Mouse (Mus musculus) heart, embryonic 13.5 days (tissue): ENCODE measurements around the gene Gria4. TPM values are rescaled to one million over a fixed set of nuclear protein-coding genes. Genes with fewer than 3 reads are reported as not detected.
A peak's percentile ranks its signal among the peaks of the same experiment; 100 is the strongest.
"Not testable (repeated sequence)": the region's sequence is repeated elsewhere in the genome, so short reads cannot be mapped to it uniquely, and the experiment has no call there.

Experiments used
- ATAC-seq: fragments of 200-750 bp; cut with Nextera tagmentation; 2 replicates; pipeline ENCODE4 v1.8.0; 2017; ENCODE audit warnings: moderate TSS enrichment; ENCODE audit not compliant: insufficient number of reproducible peaks, low FRiP score, low TSS enrichment; ENCODE audit errors: extremely low read depth
- H3K27ac ChIP-seq: fragments of 300-500 bp; sonication (generic); replicated peaks from 2 replicates; pipeline ENCODE4 v1.5.1; 2015; ENCODE audit warnings: moderate library complexity, mild to moderate bottlenecking, inconsistent platforms
- H3K27me3 ChIP-seq: fragments of 300-500 bp; sonication (generic); replicated peaks from 2 replicates; pipeline ENCODE4 v1.6.1; 2015; ENCODE audit warnings: mild to moderate bottlenecking, inconsistent platforms
- H3K36me3 ChIP-seq: fragments of 300-500 bp; sonication (generic); 2 replicates; pipeline ENCODE4 v1.6.1; 2015; ENCODE audit warnings: mild to moderate bottlenecking, inconsistent platforms
- H3K4me1 ChIP-seq: fragments of 300-500 bp; sonication (generic); 2 replicates; pipeline ENCODE4 v1.6.1; 2015; ENCODE audit warnings: inconsistent platforms
- H3K4me2 ChIP-seq: fragments of 300-500 bp; sonication (generic); 2 replicates; pipeline ENCODE4 v1.6.1; 2015; ENCODE audit warnings: inconsistent platforms, mild to moderate bottlenecking, moderate library complexity
- H3K4me3 ChIP-seq: fragments of 300-500 bp; sonication (generic); 2 replicates; pipeline ENCODE4 v1.5.1; 2015; ENCODE audit warnings: moderate library complexity, mild to moderate bottlenecking, inconsistent platforms
- H3K9ac ChIP-seq: fragments of 300-500 bp; sonication (generic); 2 replicates; pipeline ENCODE4 v1.6.1; 2015; ENCODE audit warnings: inconsistent platforms, mild to moderate bottlenecking, moderate library complexity
- H3K9me3 ChIP-seq: fragments of 300-500 bp; sonication (generic); 2 replicates; pipeline ENCODE4 v1.6.1; 2016; ENCODE audit warnings: inconsistent platforms
- WGBS: fragments of 180-500 bp; shearing (Covaris S2); methylation state at CpG from one replicate; pipeline ENCODE4 v1.1.7; 2015; ENCODE audit warnings: mixed read lengths; 5-methylcytosine and 5-hydroxymethylcytosine counted together
- polyA plus RNA-seq: library from polyadenylated mRNA; unstranded; fragments of >200 nt; fragmentation: Nextera tagmentation; extraction: Ambion mirVana; gene quantifications from 2 replicates; pipeline ENCODE4 v1.2.1, GENCODE M21; 2015

The Gria4 gene
- 0.37 and 0.47 TPM in 2 replicates for polyA plus RNA-seq

DNA sequence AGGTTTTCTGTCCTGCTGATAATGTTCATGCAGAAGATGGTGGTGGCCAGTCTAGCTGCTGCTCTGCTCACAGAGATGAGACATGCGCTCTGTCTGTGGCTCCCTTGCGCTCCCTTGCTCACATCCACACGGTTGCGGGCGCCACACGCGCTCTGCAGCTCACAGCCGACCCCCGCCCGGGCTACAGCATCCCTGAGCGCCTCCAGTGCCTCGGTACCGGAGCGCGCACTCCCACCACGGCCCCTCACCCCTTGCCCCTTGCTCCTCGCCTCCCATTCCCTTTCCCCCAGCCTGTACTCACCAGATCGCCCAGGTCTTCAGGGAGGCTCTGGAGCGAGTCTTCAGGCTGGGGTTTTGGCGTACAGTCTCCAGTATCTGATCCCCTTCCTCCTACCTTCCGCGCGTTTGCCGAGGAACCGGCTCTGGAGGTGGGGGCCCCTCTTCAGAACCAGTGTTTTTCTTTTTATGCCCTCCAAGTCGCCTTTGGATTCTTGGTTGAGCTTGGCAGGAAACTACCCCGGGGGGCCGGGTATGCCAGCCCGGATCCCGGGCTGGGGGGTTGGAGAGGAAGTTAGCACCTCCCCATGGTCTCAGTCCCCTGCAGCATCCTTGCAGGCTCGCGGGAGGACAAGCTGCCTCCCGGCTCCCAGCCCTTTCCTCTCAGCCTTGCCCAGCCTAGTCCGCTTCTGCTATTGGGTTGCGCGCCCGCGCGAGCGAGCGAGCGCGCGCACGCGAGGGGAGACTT, at the start of gene Gria4:
TSS of gene Gria4 (minus strand) at position 691 of the 745 bp plus-strand sequence.
- ATAC-seq, result no peak; the same call in 1 of the 2 replicates

DNA sequence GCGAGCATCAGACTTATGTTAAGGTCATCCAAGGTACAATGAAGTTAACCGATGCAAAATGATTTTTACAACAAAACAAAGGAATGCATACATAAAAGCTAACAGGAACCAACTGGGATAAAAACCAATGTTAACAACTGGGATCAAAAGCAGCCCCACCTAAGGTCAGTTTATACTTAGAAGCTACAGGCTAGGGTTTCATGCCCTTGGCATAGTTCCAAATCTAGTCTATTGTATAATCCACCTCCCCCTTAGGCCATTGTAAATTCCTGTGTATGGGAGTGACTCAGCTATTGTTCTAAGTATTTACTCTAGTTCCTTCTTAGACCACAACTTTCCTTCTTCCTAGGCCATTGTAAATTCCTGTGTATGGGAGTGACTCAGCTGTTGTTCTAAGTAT, 14.9 kb upstream of the Gria4 start:
- not testable (repeated sequence) for H3K9ac ChIP-seq, H3K4me1 ChIP-seq, ATAC-seq, H3K27ac ChIP-seq, H3K4me2 ChIP-seq, H3K36me3 ChIP-seq, H3K4me3 ChIP-seq, H3K27me3 ChIP-seq
- WGBS, result 72% methylated on average over 2 of the region's 2 CpGs
- peaks cover 14% of the 10 kb centered on the region for H3K9me3 ChIP-seq

More for the DNA sequence above, at the start of gene Gria4:
- no peaks in the 10 kb centered on the region for H3K4me1 ChIP-seq
- no peaks in the 10 kb centered on the region for H3K36me3 ChIP-seq
- no peak within 1 kb of the TSS for H3K27ac ChIP-seq
- H3K9me3 ChIP-seq, result no peaks in the 10 kb centered on the region
- peak within 1 kb of the TSS; percentile 74 for H3K9ac ChIP-seq
- peak within 1 kb of the TSS; percentile 98 for H3K4me2 ChIP-seq
- under 1% methylated on average over 46 of the region's 46 CpGs for WGBS
- H3K4me3 ChIP-seq, result peak within 1 kb of the TSS; percentile 65
- H3K27me3 ChIP-seq, result peaks cover 15% of the 10 kb centered on the region

DNA sequence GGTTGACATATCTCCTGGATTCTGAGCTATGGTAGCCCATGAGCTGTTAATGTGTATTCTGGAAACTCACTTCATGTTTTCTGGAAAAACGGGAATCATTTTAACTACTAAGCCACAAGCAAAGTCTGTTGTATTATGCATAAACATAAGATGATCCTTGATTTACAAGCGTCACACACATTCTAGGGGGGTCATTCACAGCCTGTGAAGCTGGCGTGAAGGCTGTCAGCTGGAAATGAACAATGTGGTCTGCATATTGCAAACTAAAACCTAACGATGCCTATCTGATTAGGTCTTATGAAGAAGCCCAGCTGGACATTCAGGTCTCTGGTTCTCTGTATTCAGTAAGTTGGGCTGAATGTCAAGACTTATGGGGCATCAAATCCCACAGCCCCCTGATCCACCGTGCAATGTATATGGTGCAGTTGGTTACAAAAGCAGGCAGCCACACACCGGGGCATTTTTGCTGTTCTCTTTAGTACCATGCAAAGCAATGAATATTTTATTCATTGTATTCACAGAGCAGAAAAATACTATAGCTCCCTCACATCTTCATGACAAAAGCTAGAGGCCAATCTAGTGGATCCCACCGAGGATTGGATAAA, 7.2 kb upstream of the Gria4 start:
- H3K27ac ChIP-seq, result no peak overlapping the region

DNA sequence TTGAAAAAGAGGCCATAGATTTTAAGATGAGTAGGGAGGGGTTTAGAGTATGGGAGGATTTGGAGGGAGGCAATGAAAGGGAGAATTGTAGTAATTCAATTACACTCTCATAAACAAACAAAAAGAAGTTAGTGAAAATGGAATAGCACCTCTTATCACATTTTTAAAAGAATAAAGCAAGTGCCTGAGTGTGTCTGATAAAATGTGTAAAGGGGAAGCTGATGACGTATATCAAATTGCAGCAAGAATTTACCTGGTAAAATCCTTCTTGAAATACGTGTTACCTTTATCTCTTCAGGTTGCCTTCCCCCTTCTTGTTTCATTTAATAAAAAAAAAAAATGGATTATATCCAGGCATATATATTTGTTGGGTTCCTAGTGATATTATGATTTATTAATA, 1.4 kb upstream of the Gria4 start:
- no peak overlapping the region for H3K4me3 ChIP-seq
- H3K9me3 ChIP-seq, result no peaks in the 10 kb centered on the region

More for the DNA sequence above, 7.2 kb upstream of the Gria4 start:
- no peak for ATAC-seq
- Histone ChIP-seq H3K9me3 (no peaks in the 10 kb centered on the region), H3K27me3 (no peaks in the 10 kb centered on the region), H3K4me3 (no peak overlapping the region), H3K4me2 (no peak overlapping the region), H3K9ac (no peak overlapping the region), H3K4me1 (no peaks in the 10 kb centered on the region), H3K36me3 (no peaks in the 10 kb centered on the region)
- WGBS, result 69% methylated on average over 7 of the region's 7 CpGs

DNA sequence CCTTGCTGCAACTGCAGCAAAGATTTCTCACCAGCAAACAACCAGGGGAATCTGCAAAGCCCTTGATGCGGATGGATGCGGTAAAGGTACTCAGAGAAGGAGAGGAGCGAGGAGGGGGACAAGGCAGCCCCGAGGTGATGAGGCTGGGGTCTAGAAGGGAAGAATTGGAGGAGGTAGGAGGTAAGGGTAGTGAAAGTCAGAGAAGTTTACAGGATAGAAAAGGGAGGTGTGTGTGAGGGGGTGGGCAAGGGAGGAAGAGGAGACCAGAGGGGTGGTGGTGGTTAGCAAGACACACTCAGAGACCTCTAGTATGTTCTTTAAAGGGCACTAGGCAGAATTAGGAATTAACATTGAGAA, 233 bp upstream of the Gria4 start:
- Histone ChIP-seq H3K36me3 (no peaks in the 10 kb centered on the region), H3K27me3 (peaks cover 15% of the 10 kb centered on the region), H3K9ac (peak overlapping the region; percentile 74), H3K9me3 (no peaks in the 10 kb centered on the region), H3K4me2 (peak overlapping the region; percentile 98), H3K4me3 (peak overlapping the region; percentile 65), H3K4me1 (no peaks in the 10 kb centered on the region), H3K27ac (no peak overlapping the region)
- WGBS, result 0% methylated on average over 4 of the region's 4 CpGs
- ATAC-seq, result no peak

More for the DNA sequence above, 1.4 kb upstream of the Gria4 start:
- no peak for ATAC-seq
- Histone ChIP-seq H3K9ac (no peak overlapping the region), H3K4me1 (no peaks in the 10 kb centered on the region), H3K27me3 (peaks cover 15% of the 10 kb centered on the region), H3K27ac (no peak overlapping the region), H3K4me2 (no peak overlapping the region), H3K36me3 (no peaks in the 10 kb centered on the region)
- 71% methylated on average over 2 of the region's 2 CpGs for WGBS

DNA sequence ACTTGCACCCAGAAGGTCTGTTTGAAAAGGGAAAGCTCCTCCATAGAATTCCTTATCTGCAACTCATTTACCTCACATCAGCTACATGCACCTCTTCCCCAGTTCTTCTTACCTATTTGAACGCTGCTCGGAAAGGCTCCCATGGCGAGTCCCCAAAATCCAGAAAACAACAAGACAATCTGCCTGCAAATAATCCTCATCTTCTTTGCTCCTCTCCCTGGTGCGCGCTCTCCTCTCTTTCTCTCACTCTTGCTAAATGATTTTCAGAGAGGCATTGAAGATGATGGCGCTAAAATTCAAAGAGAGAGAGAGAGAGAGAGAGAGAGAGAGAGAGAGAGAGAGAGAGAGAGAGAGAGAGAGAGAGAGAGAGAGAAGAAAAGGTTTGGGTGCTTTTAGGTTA, 959 bp downstream of the Gria4 start:
- Histone ChIP-seq H3K27me3 (peaks cover 15% of the 10 kb centered on the region), H3K36me3 (no peaks in the 10 kb centered on the region), H3K4me1 (no peaks in the 10 kb centered on the region), H3K4me3 (peak overlapping the region; percentile 65), H3K4me2 (peak overlapping the region; percentile 98), H3K9ac (no peak overlapping the region), H3K27ac (no peak overlapping the region), H3K9me3 (no peaks in the 10 kb centered on the region)
- ATAC-seq, result no peak
- WGBS, result 4% methylated on average over 6 of the region's 6 CpGs

DNA sequence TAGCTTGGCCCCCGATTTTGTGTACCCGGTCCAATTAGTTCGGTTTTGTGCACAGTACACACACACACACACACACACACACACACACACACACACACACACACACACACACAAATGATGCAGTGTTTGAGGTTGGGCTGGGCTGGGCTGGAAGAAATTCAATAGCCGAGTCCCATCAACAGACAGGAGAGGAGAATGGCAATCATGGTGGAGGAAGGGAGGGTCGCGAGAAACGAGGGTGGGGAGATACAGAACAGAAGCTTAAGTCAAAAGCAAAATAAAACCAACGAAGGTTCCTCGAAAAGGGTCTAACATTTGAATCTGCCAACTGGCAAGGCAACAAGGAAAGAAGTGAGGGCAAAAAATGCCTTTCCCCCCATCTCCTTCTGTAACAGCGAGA, 1.6 kb downstream of the Gria4 start:
- Histone ChIP-seq H3K4me2 (peak overlapping the region; percentile 98), H3K27me3 (peaks cover 15% of the 10 kb centered on the region)

DNA sequence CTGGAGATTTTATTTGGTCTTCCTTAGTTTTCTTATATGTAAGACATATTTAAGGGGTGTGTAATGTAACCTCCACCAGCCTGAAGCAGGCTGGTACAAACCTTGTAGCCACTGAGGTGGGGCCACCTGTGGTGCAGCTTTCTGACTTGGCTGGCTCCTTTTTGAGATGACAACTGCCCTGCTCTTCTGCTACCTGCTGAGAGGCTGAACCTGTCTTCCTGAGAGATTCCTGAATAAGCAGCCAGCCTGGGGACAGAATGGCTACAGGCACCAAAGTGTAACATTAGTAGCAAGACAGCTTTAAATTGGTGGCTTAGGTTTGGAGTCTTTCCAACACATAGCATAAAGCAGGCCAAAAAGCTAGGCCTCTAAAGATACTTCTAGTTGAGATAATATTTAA, 46.6 kb downstream of the Gria4 start:
- not testable (repeated sequence) for H3K36me3 ChIP-seq, H3K9me3 ChIP-seq, H3K4me3 ChIP-seq, H3K4me1 ChIP-seq, H3K9ac ChIP-seq, H3K27ac ChIP-seq, ATAC-seq, H3K4me2 ChIP-seq, H3K27me3 ChIP-seq

More for the DNA sequence above, 1.6 kb downstream of the Gria4 start:
- no peak for ATAC-seq
- no peaks in the 10 kb centered on the region for H3K36me3 ChIP-seq
- 32% methylated on average over 10 of the region's 10 CpGs for WGBS
- H3K9ac ChIP-seq, result no peak overlapping the region
- H3K4me3 ChIP-seq, result no peak overlapping the region
- no peak overlapping the region for H3K27ac ChIP-seq
- no peaks in the 10 kb centered on the region for H3K9me3 ChIP-seq
- no peaks in the 10 kb centered on the region for H3K4me1 ChIP-seq

DNA sequence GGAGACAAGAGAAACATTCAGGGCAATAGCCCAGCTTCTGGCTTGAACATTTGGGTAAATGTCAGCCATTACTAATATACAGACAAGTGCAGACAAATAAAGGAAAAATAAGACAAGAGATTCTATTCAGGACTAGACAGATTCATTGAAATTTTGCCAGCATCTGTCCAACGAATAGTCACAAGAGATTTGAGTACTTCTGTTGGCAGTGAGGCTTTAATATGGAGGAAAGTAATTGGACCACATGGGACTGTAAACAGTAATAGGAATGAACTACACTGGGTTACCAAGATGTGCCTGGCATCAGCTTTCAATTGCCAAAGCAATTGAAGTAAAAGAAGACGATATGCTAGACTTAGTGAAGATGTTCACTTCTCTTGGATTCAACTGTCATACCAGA, 81.9 kb downstream of the Gria4 start:
- Histone ChIP-seq H3K4me2 (no peak overlapping the region), H3K9me3 (no peaks in the 10 kb centered on the region), H3K4me1 (no peaks in the 10 kb centered on the region), H3K27ac (no peak overlapping the region), H3K27me3 (no peaks in the 10 kb centered on the region), H3K9ac (no peak overlapping the region), H3K36me3 (no peaks in the 10 kb centered on the region), H3K4me3 (no peak overlapping the region)
- ATAC-seq, result no peak
- 58% methylated on average over 2 of the region's 2 CpGs for WGBS

DNA sequence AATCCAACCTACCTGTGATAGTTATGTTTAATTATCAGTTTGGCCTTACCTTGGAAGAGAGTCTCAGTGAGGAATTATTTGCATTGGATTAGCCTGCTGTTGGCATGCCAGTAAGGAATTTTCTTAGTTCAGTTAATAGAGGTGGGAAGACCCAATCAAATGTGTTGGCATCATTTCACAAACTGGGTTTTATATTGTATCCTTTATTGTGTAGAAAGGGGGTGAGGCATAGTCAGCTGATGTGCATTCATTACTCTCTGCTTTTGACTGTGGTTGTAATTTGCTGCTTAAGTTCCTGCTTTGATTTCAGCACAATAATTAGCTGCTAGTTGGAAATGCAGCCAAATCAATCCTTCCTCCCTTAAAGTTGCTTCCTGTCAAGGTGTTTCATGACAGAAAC, 83.7 kb downstream of the Gria4 start:
- Histone ChIP-seq H3K36me3 (no peaks in the 10 kb centered on the region), H3K27ac (no peak overlapping the region), H3K4me2 (no peak overlapping the region), H3K4me3 (no peak overlapping the region), H3K27me3 (no peaks in the 10 kb centered on the region), H3K9ac (no peak overlapping the region), H3K9me3 (no peaks in the 10 kb centered on the region), H3K4me1 (no peaks in the 10 kb centered on the region)
- ATAC-seq, result no peak

DNA sequence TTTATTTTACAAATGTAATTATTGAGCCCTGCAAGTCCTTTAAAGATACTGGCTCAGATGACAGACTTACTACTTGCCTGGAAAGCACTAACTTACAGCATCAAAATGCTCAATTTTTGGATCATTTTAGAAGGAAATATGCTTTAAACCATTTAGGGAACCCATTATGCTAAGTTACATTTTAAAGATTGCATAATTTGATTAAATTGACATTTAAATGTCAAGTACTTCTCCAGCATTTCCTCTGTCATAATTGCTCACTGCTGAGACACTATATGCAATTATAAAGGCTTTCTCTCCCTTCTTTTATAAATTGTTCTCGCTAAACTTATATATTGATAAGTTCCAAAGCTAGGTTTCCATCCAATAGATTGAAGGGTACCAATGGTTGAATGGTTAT, 108.9 kb downstream of the Gria4 start:
- no peak for ATAC-seq
- no peak overlapping the region for H3K4me2 ChIP-seq
- H3K4me3 ChIP-seq, result no peak overlapping the region
- H3K9me3 ChIP-seq, result no peaks in the 10 kb centered on the region
- no peaks in the 10 kb centered on the region for H3K27me3 ChIP-seq
- 50% methylated on average over 1 of the region's 1 CpGs for WGBS
- H3K27ac ChIP-seq, result no peak overlapping the region
- no peaks in the 10 kb centered on the region for H3K36me3 ChIP-seq
- no peaks in the 10 kb centered on the region for H3K4me1 ChIP-seq
- no peak overlapping the region for H3K9ac ChIP-seq

DNA sequence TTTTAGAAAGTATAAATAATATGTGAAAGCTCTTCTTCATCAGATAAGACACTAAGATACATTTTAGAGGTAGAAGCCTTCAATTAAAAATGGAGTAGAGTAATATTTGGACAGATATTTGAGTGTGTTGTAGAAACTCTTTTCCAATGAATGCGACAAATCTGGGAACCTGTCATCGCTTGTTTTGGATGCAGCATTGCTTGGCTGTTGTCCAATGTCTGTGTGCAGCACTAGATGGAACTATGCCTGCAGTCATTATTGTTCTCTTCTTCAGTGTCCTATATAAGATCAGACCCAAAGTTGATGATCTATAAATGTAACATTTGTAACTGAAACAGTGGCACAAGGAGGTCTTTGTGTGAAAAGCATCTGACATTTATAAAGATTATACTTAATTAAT, 115.8 kb downstream of the Gria4 start:
- H3K27me3 ChIP-seq, result no peaks in the 10 kb centered on the region
- no peaks in the 10 kb centered on the region for H3K9me3 ChIP-seq
- H3K9ac ChIP-seq, result no peak overlapping the region
- H3K4me3 ChIP-seq, result no peak overlapping the region
- no peak overlapping the region for H3K27ac ChIP-seq
- no peaks in the 10 kb centered on the region for H3K36me3 ChIP-seq
- WGBS, result 66% methylated on average over 2 of the region's 2 CpGs
- H3K4me1 ChIP-seq, result no peaks in the 10 kb centered on the region
- ATAC-seq, result no peak
- no peak overlapping the region for H3K4me2 ChIP-seq
